Mouse (Mus musculus): ENCODE measurements around the gene Jak2.

Jak2 gene

GRCm38 (mm10) chr19:29253728-29254127 is 2.1 kb downstream of the Jak2 start:
- peak; percentile 91 for DNase-seq

- DNase-seq, result no peak
Observed at GRCm38 (mm10) chr19:29254671-29255070, 3.0 kb downstream of the Jak2 start.

GRCm38 (mm10) chr19:29255327-29256027 is 3.8 kb downstream of the Jak2 start:
- DNase-seq, result no peak

GRCm38 (mm10) chr19:29261638-29262037 is 10.0 kb downstream of the Jak2 start:
- no peak for DNase-seq

GRCm38 (mm10) chr19:29263492-29263891 is 11.9 kb downstream of the Jak2 start:
- DNase-seq, result no peak

GRCm38 (mm10) chr19:29265538-29265937 is 13.9 kb downstream of the Jak2 start:
- no peak for DNase-seq

- no peak for DNase-seq
Observed at GRCm38 (mm10) chr19:29267075-29267868, 15.6 kb downstream of the Jak2 start.

GRCm38 (mm10) chr19:29268788-29269321 is 17.2 kb downstream of the Jak2 start:
- DNase-seq, result no peak

- DNase-seq, result no peak
Observed at GRCm38 (mm10) chr19:29270226-29270625, 18.6 kb downstream of the Jak2 start.

- no peak for DNase-seq
Observed at GRCm38 (mm10) chr19:29271147-29271578, 19.5 kb downstream of the Jak2 start.

- no peak for DNase-seq
Observed at GRCm38 (mm10) chr19:29272011-29272809, 20.6 kb downstream of the Jak2 start.

GRCm38 (mm10) chr19:29276414-29276813 is 24.8 kb downstream of the Jak2 start:
- no peak for DNase-seq

GRCm38 (mm10) chr19:29278944-29279587 is 27.4 kb downstream of the Jak2 start:
- DNase-seq, result no peak

GRCm38 (mm10) chr19:29285451-29285869 is 33.8 kb downstream of the Jak2 start:
- DNase-seq, result no peak

GRCm38 (mm10) chr19:29287863-29288262 is 36.2 kb downstream of the Jak2 start:
- no peak for DNase-seq

GRCm38 (mm10) chr19:29291532-29291931 is 39.9 kb downstream of the Jak2 start:
- no peak for DNase-seq

- DNase-seq, result no peak
Observed at GRCm38 (mm10) chr19:29292546-29292945, 40.9 kb downstream of the Jak2 start.

GRCm38 (mm10) chr19:29294756-29295155 is 43.1 kb downstream of the Jak2 start:
- no peak for DNase-seq

GRCm38 (mm10) chr19:29296166-29296565 is 44.5 kb downstream of the Jak2 start:
- no peak for DNase-seq

GRCm38 (mm10) chr19:29297366-29297765 is 45.7 kb downstream of the Jak2 start:
- DNase-seq, result no peak

GRCm38 (mm10) chr19:29300919-29301318 is 49.3 kb downstream of the Jak2 start:
- DNase-seq, result no peak

GRCm38 (mm10) chr19:29302119-29302518 is 50.5 kb downstream of the Jak2 start:
- DNase-seq, result no peak

- no peak for DNase-seq
Observed at GRCm38 (mm10) chr19:29308832-29309231, 57.2 kb downstream of the Jak2 start.
